Mouse (Mus musculus) embryonic facial prominence, embryonic 10.5 days (tissue): ENCODE results near the gene Gm17657. TPM values are rescaled to one million over a fixed set of nuclear protein-coding genes. Genes with fewer than 3 reads are reported as not detected.

Experiments used
- DNase-seq: peaks from one replicate; pipeline ENCODE4 v3.0.0-alpha.2; 2017; ENCODE audit warnings: low spot score
- H3K27ac ChIP-seq: fragments of 300-500 bp; sonication (generic); replicated peaks from 2 replicates; pipeline ENCODE4 v1.5.1; 2016; ENCODE audit warnings: mild to moderate bottlenecking
- H3K27me3 ChIP-seq: fragments of 300-500 bp; sonication (generic); replicated peaks from 2 replicates; pipeline ENCODE4 v1.6.1; 2016; ENCODE audit warnings: low read depth, mild to moderate bottlenecking; ENCODE audit not compliant: poor library complexity, severe bottlenecking
- H3K36me3 ChIP-seq: fragments of 300-500 bp; sonication (generic); replicated peaks from 2 replicates; pipeline ENCODE4 v1.6.1; 2016; ENCODE audit warnings: mild to moderate bottlenecking, moderate library complexity
- H3K4me1 ChIP-seq: fragments of 300-500 bp; sonication (generic); 2 replicates; pipeline ENCODE4 v1.6.1; 2016
- H3K4me3 ChIP-seq: fragments of 300-500 bp; sonication (generic); 2 replicates; pipeline ENCODE4 v1.5.1; 2016; ENCODE audit warnings: mild to moderate bottlenecking, moderate library complexity
- H3K9me3 ChIP-seq: fragments of 300-500 bp; sonication (generic); 2 replicates; pipeline ENCODE4 v1.6.1; 2016; ENCODE audit warnings: mild to moderate bottlenecking
- WGBS: fragments of 180-500 bp; shearing (Covaris S2); methylation state at CpG from one replicate; pipeline ENCODE4 v1.1.7; 2016; 5-methylcytosine and 5-hydroxymethylcytosine counted together
- microRNA-seq: library from miRNA; unstranded; fragments of <30 nt; microRNA quantifications from one replicate; pipeline ENCODE4, GENCODE M21; 2017
- polyA plus RNA-seq: library from polyadenylated mRNA; unstranded; fragments of >200 nt; fragmentation: Nextera tagmentation; extraction: Ambion mirVana; gene quantifications from 2 replicates; pipeline ENCODE4 v1.2.1, GENCODE M21; 2016

Gm17657 gene
- polyA plus RNA-seq, 1 experiment from 2014 or later: not detected

- Histone ChIP-seq H3K4me1 (peaks cover 21% of the 10 kb centered on the region), H3K4me3 (no peak overlapping the region), H3K36me3 (no peaks in the 10 kb centered on the region), H3K9me3 (no peaks in the 10 kb centered on the region), H3K27me3 (no peaks in the 10 kb centered on the region), H3K27ac (no peak overlapping the region)
- 95% methylated on average over 10 of the region's 10 CpGs for WGBS
- DNase-seq: no peak
These were observed 76.0 kb downstream of the Gm17657 start for GRCm38 (mm10) chr17:29473466-29473865.

Small RNA genes lying within 50 kb of the gene (microRNA-seq; reads per million reads assigned to microRNA genes)
- gene Mir7667: not detected

Other genes starting within 250 kb of the Gm17657 start
- 0.65 and 0.91 TPM in 2 replicates for gene Pi16, start 232.0 kb downstream of the Gm17657 start, polyA plus RNA-seq
- gene Mtch1, start 201.7 kb downstream of the Gm17657 start, polyA plus RNA-seq: 278 and 280 TPM in 2 replicates
- 10.2 and 12.3 TPM in 2 replicates for gene Fgd2, start 188.7 kb downstream of the Gm17657 start, polyA plus RNA-seq
- 31.6 and 33.2 TPM in 2 replicates for gene Pim1, start 58.9 kb downstream of the Gm17657 start, polyA plus RNA-seq
- 18.4 and 19.5 TPM in 2 replicates for gene Tbc1d22b, start 147 bp upstream of the Gm17657 start, polyA plus RNA-seq
- gene Tmem217, start 2.7 kb upstream of the Gm17657 start, polyA plus RNA-seq: 1.0 and 1.5 TPM in 2 replicates
- 117 and 119 TPM in 2 replicates for gene Rnf8, start 65.2 kb upstream of the Gm17657 start, polyA plus RNA-seq
- gene Gm28043, start 65.2 kb upstream of the Gm17657 start, polyA plus RNA-seq: 2.3 and 3.5 TPM in 2 replicates
- 135 and 140 TPM in 2 replicates for gene Cmtr1, start 111.0 kb upstream of the Gm17657 start, polyA plus RNA-seq
- 16.5 and 18.1 TPM in 2 replicates for gene Ccdc167, start 167.4 kb upstream of the Gm17657 start, polyA plus RNA-seq